Mouse (Mus musculus): ENCODE results near the gene Dusp13. TPM values are rescaled to one million over a fixed set of nuclear protein-coding genes. Genes with fewer than 3 reads are reported as not detected.
A peak's percentile ranks its signal among the peaks of the same experiment; 100 is the strongest.

Dusp13 gene
- polyA plus RNA-seq, 1 experiment from 2014 or later, result not detected

DNA sequence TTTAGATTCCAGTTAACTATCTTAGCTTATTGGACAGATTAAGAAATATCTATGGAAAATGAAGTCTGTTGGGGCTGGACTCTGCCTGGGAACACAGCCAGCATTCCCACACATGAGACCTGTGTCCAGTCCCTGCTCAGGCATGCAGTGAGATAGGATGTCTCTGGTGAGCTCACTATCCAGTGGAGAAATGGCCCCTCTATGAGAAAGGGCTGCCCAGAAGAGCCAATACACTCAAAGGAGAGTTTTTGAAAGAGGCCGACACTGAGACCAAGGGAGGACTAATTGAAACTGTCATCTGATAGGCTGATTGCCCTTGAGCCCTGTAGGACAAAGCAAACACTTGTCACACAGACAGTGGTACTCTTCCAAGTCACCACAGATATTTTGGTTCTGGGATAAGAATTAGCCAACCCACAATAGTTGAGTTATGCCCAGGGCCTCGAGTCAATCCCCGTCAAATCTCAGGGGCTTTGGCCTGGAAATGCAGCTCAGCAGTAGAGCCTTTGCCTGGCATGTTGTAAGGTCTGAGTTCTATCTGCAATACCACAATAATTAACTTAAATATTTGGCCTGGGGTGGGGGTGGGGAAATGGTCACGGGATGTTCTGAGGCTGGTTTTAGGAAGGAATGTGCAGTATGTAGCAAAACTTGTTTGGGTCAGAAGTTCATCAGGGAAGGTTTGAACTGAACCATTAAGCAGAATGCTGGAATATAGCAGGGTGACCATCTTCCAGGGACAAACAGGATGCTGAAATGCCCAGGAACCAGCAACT lies 30.4 kb downstream of the Dusp13 start:
- H3K4me1 ChIP-seq (ENCODE audit: control insufficient read depth, insufficient read depth, low read length), result peaks cover 7% of the 10 kb centered on the region

GRCm38 (mm10) chr14:21719646-21720383 lies 31.2 kb downstream of the Dusp13 start:
- 37% methylated on average over 17 of the region's 17 CpGs for WGBS
- no peak overlapping the region for H3K4me3 ChIP-seq (ENCODE audit: low read depth, low read length)
- H3K9me3 ChIP-seq (replicated peaks; ENCODE audit: control insufficient read depth, low read length), result no peaks in the 10 kb centered on the region
- H3K9ac ChIP-seq (ENCODE audit: low read length), result no peak overlapping the region
- H3K27ac ChIP-seq (ENCODE audit: low read depth, low read length), result 0 out of 2 replicates have a peak overlapping the region, but pooled peaks have one; percentile 21
- ATAC-seq, result peak; percentile 72
- DNase-seq (ENCODE audit: low spot score), result peak; percentile 71
- H3K4me2 ChIP-seq (ENCODE audit: low read length), result no peak overlapping the region
- no peaks in the 10 kb centered on the region for H3K27me3 ChIP-seq (replicated peaks; ENCODE audit: control insufficient read depth, insufficient read depth, low read length)
- H3K36me3 ChIP-seq (ENCODE audit: control insufficient read depth, insufficient read depth, low read length), result no peaks in the 10 kb centered on the region
- H3K4me1 ChIP-seq (ENCODE audit: control insufficient read depth, insufficient read depth, low read length), result peaks cover 7% of the 10 kb centered on the region

More for the DNA sequence above, 30.4 kb downstream of the Dusp13 start:
- H3K27ac ChIP-seq (ENCODE audit: low read depth, low read length), result no peak overlapping the region
- no peaks in the 10 kb centered on the region for H3K9me3 ChIP-seq (replicated peaks; ENCODE audit: control insufficient read depth, low read length)
- ATAC-seq, result no peak
- H3K4me2 ChIP-seq (ENCODE audit: low read length), result no peak overlapping the region
- H3K9ac ChIP-seq (ENCODE audit: low read length), result no peak overlapping the region
- no peak overlapping the region for H3K4me3 ChIP-seq (ENCODE audit: low read depth, low read length)
- no peak for DNase-seq (ENCODE audit: low spot score)
- 87% methylated on average over 4 of the region's 4 CpGs for WGBS
- no peaks in the 10 kb centered on the region for H3K27me3 ChIP-seq (replicated peaks; ENCODE audit: control insufficient read depth, insufficient read depth, low read length)
- no peaks in the 10 kb centered on the region for H3K36me3 ChIP-seq (ENCODE audit: control insufficient read depth, insufficient read depth, low read length)

DNA sequence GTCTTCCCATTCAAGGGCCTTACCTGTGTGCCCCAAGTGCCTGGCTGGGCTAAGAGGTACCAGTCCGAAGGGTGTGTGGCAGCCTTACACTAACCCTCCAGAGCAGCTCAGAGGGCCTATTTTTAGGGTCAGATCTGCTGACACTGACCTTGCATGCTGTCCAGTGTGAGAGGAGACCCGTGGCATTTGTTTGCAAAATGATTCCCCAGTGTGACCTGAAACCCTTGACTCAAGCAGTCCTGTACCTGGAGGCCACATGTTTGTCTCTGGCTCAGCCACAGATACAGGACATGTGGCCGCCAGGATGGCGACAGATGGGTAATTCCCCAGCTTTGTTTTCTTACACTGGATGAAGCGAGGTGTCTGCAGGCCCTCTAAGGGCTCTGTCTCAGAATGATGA lies 36.5 kb downstream of the Dusp13 start, which contains the start of gene Dupd1:
Dupd1 (minus strand) TSS at position 91 of the 400 bp plus-strand sequence.
- DNase-seq (ENCODE audit: low spot score), result no peak
- no peak within 1 kb of the TSS for H3K27ac ChIP-seq (ENCODE audit: low read depth, low read length)
- no peak within 1 kb of the TSS for H3K4me3 ChIP-seq (ENCODE audit: low read depth, low read length)
- H3K27me3 ChIP-seq (replicated peaks; ENCODE audit: control insufficient read depth, insufficient read depth, low read length), result no peaks in the 10 kb centered on the region
- H3K36me3 ChIP-seq (ENCODE audit: control insufficient read depth, insufficient read depth, low read length), result no peaks in the 10 kb centered on the region
- H3K4me2 ChIP-seq (ENCODE audit: low read length), result no peak within 1 kb of the TSS
- peaks cover 2% of the 10 kb centered on the region for H3K4me1 ChIP-seq (ENCODE audit: control insufficient read depth, insufficient read depth, low read length)
- no peak within 1 kb of the TSS for H3K9ac ChIP-seq (ENCODE audit: low read length)
- no peak for ATAC-seq
- H3K9me3 ChIP-seq (replicated peaks; ENCODE audit: control insufficient read depth, low read length), result no peaks in the 10 kb centered on the region
- 78% methylated on average over 5 of the region's 5 CpGs for WGBS

DNA sequence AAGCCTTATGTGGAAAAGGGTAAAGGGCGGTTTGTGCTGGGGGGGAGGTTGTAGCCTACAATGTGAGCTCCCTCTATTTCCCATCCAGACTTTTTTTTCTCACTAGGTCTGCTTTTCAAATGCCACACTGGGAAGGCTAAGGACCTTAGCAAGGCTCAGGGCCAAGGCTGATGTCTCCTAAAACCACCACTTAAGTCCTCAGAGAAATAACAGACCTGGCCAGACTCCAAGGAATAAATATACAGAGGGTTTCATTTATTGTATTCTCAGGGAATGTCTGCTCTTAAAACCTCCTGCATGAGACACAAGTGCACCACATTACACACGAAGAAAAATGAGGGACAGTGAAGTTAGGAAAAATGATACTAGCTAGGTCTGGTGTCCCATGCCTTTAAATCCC lies 39.8 kb downstream of the Dusp13 start:
- Histone ChIP-seq H3K36me3 (ENCODE audit: control insufficient read depth, insufficient read depth, low read length) (no peaks in the 10 kb centered on the region), H3K4me3 (ENCODE audit: low read depth, low read length) (no peak overlapping the region), H3K4me2 (ENCODE audit: low read length) (no peak overlapping the region), H3K27ac (ENCODE audit: low read depth, low read length) (no peak overlapping the region), H3K9ac (ENCODE audit: low read length) (no peak overlapping the region), H3K27me3 (replicated peaks; ENCODE audit: control insufficient read depth, insufficient read depth, low read length) (no peaks in the 10 kb centered on the region), H3K4me1 (ENCODE audit: control insufficient read depth, insufficient read depth, low read length) (peaks cover 4% of the 10 kb centered on the region; the same call in 1 of the 2 replicates), H3K9me3 (replicated peaks; ENCODE audit: control insufficient read depth, low read length) (no peaks in the 10 kb centered on the region)
- no peak for ATAC-seq
- WGBS, result 86% methylated on average over 2 of the region's 2 CpGs
- no peak for DNase-seq (ENCODE audit: low spot score)

GRCm38 (mm10) chr14:21709545-21709944 lies 41.4 kb downstream of the Dusp13 start:
- no peak overlapping the region for H3K9ac ChIP-seq (ENCODE audit: low read length)
- DNase-seq (ENCODE audit: low spot score) (no peak), ATAC-seq (no peak)
- no peak overlapping the region for H3K27ac ChIP-seq (ENCODE audit: low read depth, low read length)
- H3K9me3 ChIP-seq (replicated peaks; ENCODE audit: control insufficient read depth, low read length), result no peaks in the 10 kb centered on the region
- H3K4me2 ChIP-seq (ENCODE audit: low read length), result no peak overlapping the region
- H3K36me3 ChIP-seq (ENCODE audit: control insufficient read depth, insufficient read depth, low read length), result no peaks in the 10 kb centered on the region
- H3K27me3 ChIP-seq (replicated peaks; ENCODE audit: control insufficient read depth, insufficient read depth, low read length), result no peaks in the 10 kb centered on the region
- 60% methylated on average over 2 of the region's 2 CpGs for WGBS
- peaks cover 4% of the 10 kb centered on the region; the same call in 1 of the 2 replicates for H3K4me1 ChIP-seq (ENCODE audit: control insufficient read depth, insufficient read depth, low read length)
- H3K4me3 ChIP-seq (ENCODE audit: low read depth, low read length), result no peak overlapping the region

DNA sequence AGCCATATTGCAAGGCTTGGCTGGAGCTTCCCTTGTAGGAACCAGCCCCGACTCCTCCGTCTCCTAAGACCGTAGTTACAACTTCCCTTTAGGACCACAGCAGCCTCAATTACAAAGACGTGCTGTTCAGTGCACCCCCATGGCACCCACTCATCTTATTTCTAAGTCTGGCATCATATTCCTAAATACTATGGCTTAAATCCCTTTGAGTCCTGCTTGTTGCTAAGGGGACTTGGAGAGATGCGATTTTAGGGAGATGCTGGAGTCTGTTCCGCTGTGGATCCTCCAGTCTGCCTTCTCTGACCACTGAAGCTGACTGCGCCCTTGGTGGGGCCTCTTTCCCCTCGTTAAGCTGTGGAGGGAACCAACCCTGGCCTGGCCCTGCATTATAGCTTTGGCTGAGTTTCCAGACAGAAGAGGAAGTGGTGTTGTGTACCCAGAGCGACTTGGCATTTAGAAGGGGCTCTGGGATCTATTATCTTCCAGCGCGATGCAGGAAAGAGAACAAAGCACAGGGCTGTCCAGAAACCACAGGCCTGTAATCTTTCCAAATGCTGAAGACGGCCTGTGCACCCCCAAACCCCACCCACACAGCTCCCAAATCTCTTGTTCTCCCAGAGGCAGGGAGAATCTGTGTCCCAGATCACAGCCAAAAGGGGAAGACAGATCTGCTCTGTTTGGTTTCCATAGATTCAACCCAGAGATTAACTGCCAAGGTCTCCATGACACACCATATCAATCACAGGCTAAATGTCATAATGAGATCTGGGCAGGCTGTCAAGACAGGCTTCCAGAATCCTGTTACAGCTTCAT lies 44.0 kb downstream of the Dusp13 start:
- Histone ChIP-seq H3K9me3 (replicated peaks; ENCODE audit: control insufficient read depth, low read length) (no peaks in the 10 kb centered on the region), H3K4me3 (ENCODE audit: low read depth, low read length) (no peak overlapping the region), H3K36me3 (ENCODE audit: control insufficient read depth, insufficient read depth, low read length) (no peaks in the 10 kb centered on the region), H3K9ac (ENCODE audit: low read length) (no peak overlapping the region), H3K27ac (ENCODE audit: low read depth, low read length) (peak overlapping the region; percentile 73; the same call in 1 of the 2 replicates), H3K27me3 (replicated peaks; ENCODE audit: control insufficient read depth, insufficient read depth, low read length) (no peaks in the 10 kb centered on the region), H3K4me2 (ENCODE audit: low read length) (no peak overlapping the region), H3K4me1 (ENCODE audit: control insufficient read depth, insufficient read depth, low read length) (peaks cover 4% of the 10 kb centered on the region; the same call in 1 of the 2 replicates)
- peak; percentile 78 for DNase-seq (ENCODE audit: low spot score)
- WGBS, result 48% methylated on average over 12 of the region's 12 CpGs
- ATAC-seq, result peak; percentile 69; the same call in 1 of the 2 replicates

- DNase-seq (ENCODE audit: low spot score), result no peak
- no peak overlapping the region for H3K9ac ChIP-seq (ENCODE audit: low read length)
- peaks cover 4% of the 10 kb centered on the region; the same call in 1 of the 2 replicates for H3K4me1 ChIP-seq (ENCODE audit: control insufficient read depth, insufficient read depth, low read length)
- H3K27me3 ChIP-seq (replicated peaks; ENCODE audit: control insufficient read depth, insufficient read depth, low read length), result no peaks in the 10 kb centered on the region
- no peaks in the 10 kb centered on the region for H3K9me3 ChIP-seq (replicated peaks; ENCODE audit: control insufficient read depth, low read length)
- H3K27ac ChIP-seq (ENCODE audit: low read depth, low read length), result no peak overlapping the region
- no peaks in the 10 kb centered on the region for H3K36me3 ChIP-seq (ENCODE audit: control insufficient read depth, insufficient read depth, low read length)
- 89% methylated on average over 2 of the region's 2 CpGs for WGBS
- no peak overlapping the region for H3K4me3 ChIP-seq (ENCODE audit: low read depth, low read length)
- H3K4me2 ChIP-seq (ENCODE audit: low read length), result no peak overlapping the region
- ATAC-seq, result no peak
Observed at GRCm38 (mm10) chr14:21705462-21705861, 45.5 kb downstream of the Dusp13 start.

GRCm38 (mm10) chr14:21703255-21703654 lies 47.7 kb downstream of the Dusp13 start:
- Histone ChIP-seq H3K27me3 (replicated peaks; ENCODE audit: control insufficient read depth, insufficient read depth, low read length) (no peaks in the 10 kb centered on the region), H3K9me3 (replicated peaks; ENCODE audit: control insufficient read depth, low read length) (no peaks in the 10 kb centered on the region), H3K4me3 (ENCODE audit: low read depth, low read length) (no peak overlapping the region), H3K27ac (ENCODE audit: low read depth, low read length) (no peak overlapping the region), H3K4me1 (ENCODE audit: control insufficient read depth, insufficient read depth, low read length) (peaks cover 4% of the 10 kb centered on the region; the same call in 1 of the 2 replicates), H3K36me3 (ENCODE audit: control insufficient read depth, insufficient read depth, low read length) (no peaks in the 10 kb centered on the region), H3K9ac (ENCODE audit: low read length) (no peak overlapping the region), H3K4me2 (ENCODE audit: low read length) (no peak overlapping the region)
- DNase-seq (ENCODE audit: low spot score) (no peak), ATAC-seq (no peak)
- WGBS, result 90% methylated on average over 5 of the region's 5 CpGs

All from forebrain, embryonic 14.5 days (tissue).